Mouse (Mus musculus): Measurements from ENCODE around the gene Ntng1.

DNA sequence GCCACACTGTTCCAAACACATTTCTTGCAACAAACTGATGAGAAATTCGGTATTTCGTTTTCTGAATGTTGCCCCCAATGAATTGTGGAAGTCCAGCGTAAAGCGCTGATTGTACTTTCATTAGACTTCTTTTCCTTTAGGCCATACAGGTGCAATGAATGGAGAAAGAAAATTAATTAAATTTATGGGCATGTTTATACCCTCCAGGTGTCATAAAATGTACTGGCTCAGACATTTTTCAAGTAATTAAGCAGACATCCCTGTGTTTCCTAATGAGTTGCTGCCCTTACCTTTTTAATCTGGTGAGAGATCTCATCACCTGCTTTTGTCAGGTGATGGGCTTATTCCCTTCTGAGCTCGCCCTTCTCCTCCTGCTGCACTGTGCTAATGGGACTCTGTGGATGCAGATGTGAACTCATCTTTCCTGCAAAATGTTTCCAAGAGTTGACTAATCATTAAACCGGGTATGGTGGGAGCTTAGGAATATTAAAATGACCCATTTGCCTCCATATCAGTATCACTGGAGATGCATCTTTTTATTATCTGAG lies 79.0 kb downstream of the Ntng1 start:
- TF ChIP-seq POLR2A (IDR thresholded peaks at IDR 0.05; ENCODE audit: low read depth, low read length) (no peak), CTCF (IDR thresholded peaks at IDR 0.05; ENCODE audit: extremely low read depth, insufficient read depth, insufficient read length, insufficient replicate concordance) (no peak)
